In genomic region chr5:99630087-99630486, GRCm38 (mm10) we compare ENCODE assay signal across 9 mouse cellular contexts.
DNase-seq lines count a peak whose midpoint lies in the region; ATAC-seq and TF ChIP-seq lines count a peak whose summit lies in the region.
"Had no signal": no experiment of that assay in that cellular context is flagged by ENCODE, and none has a peak within 500 bp of the region (broad histone marks: within the 10 kb centered on the region; RNA-seq: fewer than 3 reads in every experiment).

No protein-coding gene starts in this region.

- peak; percentile 53 for TF ChIP-seq CTCF in cortical plate, adult 2 months (IDR thresholded peaks at IDR 0.05; ENCODE audit: extremely low read depth, insufficient read depth, low read length)

- 0 out of 2 replicates have a peak, but pooled peaks have one; percentile 50 for ATAC-seq in monocyte, adult 5-6 weeks (replicated peaks; ENCODE audit: insufficient number of reproducible peaks, low FRiP score, low TSS enrichment, poor library complexity, severe bottlenecking)

- H3K4me1 ChIP-seq in cortical plate, adult 2 months (ENCODE audit: control insufficient read depth, insufficient read depth, low read length), result no peaks in the 10 kb centered on the region

- H3K27ac ChIP-seq in cortical plate, adult 2 months (ENCODE audit: insufficient read depth, low read length), result no peak overlapping the region
- H3K27ac ChIP-seq: limb, embryonic 13.5 days had no signal

- DNase-seq in embryo, embryonic 10 days (ENCODE audit: low spot score), result peak; percentile 39
- no peak for DNase-seq in embryo, embryonic 9.5 days (ENCODE audit: extremely low spot score)
- peak; percentile 37 for DNase-seq in retina, postnatal 1 day
- DNase-seq in retina, embryonic 14.5 days (ENCODE audit: low spot score), result no peak
- DNase-seq in frontal cortex, postnatal 25 days (ENCODE audit: low spot score in 2 of 2), result no peak
- no peak for DNase-seq in ovary, adult 18-20 months (ENCODE audit: low spot score)

- no peak overlapping the region for H3K4me3 ChIP-seq in cortical plate, adult 2 months (ENCODE audit: insufficient read depth, low read length)
- H3K4me3 ChIP-seq: limb, embryonic 13.5 days had no signal

- TF ChIP-seq POLR2A in cortical plate, adult 2 months (IDR thresholded peaks at IDR 0.05; ENCODE audit: extremely low read depth, insufficient read depth, low read length), result no peak

Comparison
In these comparisons a context has a peak if more than half of its experiments do, and no peak if none do; other contexts are left out.
1. DNase-seq: peak in embryo, embryonic 10 days (single experiment) and retina, postnatal 1 day (single experiment); none in embryo, embryonic 9.5 days (single experiment), retina, embryonic 14.5 days (single experiment), frontal cortex, postnatal 25 days (0 of 2) and ovary, adult 18-20 months (single experiment).